17 mouse cellular contexts compared by ENCODE assay signal in the genomic region with DNA sequence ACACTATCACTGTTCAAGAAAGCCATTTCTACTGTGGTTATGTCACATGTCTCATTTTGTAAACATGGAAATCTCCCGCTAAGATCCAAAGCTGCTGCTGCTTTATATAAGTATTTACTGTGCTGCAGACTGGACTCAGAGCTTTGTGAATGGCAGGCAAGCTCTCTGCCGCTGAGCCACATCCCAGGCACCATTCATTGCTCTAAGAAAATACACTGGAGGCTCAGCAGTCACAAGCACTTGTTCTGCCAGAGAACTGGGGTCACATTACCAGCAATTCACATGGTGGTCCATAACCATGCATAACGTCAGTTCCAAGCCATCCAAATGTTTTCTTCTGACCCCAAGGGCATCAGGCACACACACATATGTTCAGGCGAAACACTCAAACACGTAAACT.
DNase-seq lines count a peak whose midpoint lies in the region; ATAC-seq and TF ChIP-seq lines count a peak whose summit lies in the region.
"Had no signal": no experiment of that assay in that cellular context is flagged by ENCODE, and none has a peak within 500 bp of the region (broad histone marks: within the 10 kb centered on the region; RNA-seq: fewer than 3 reads in every experiment).

No protein-coding gene starts in this region.

- no peaks in the 10 kb centered on the region for H3K36me3 ChIP-seq in heart, embryonic 10.5 days
- H3K36me3 ChIP-seq in heart, embryonic 11.5 days (ENCODE audit: control insufficient read depth, insufficient read depth, low read length), result no peaks in the 10 kb centered on the region
- no peaks in the 10 kb centered on the region for H3K36me3 ChIP-seq in lung, embryonic 14.5 days (ENCODE audit: insufficient read depth)
- no peaks in the 10 kb centered on the region for H3K36me3 ChIP-seq in midbrain, embryonic 14.5 days (ENCODE audit: control insufficient read depth, insufficient read depth, low read length)
- H3K36me3 ChIP-seq in midbrain, postnatal 0 days (ENCODE audit: insufficient read depth, low read length), result no peaks in the 10 kb centered on the region
- H3K36me3 ChIP-seq: embryonic facial prominence, embryonic 13.5 days; forebrain, embryonic 10.5 days; limb, embryonic 15.5 days; liver, embryonic 13.5 days; midbrain, embryonic 12.5 days had no signal

- no peaks in the 10 kb centered on the region for H3K9me3 ChIP-seq in heart, embryonic 10.5 days
- H3K9me3 ChIP-seq in heart, embryonic 11.5 days (replicated peaks; ENCODE audit: control insufficient read depth, low read length), result no peaks in the 10 kb centered on the region
- H3K9me3 ChIP-seq in lung, embryonic 14.5 days (ENCODE audit: low read depth, low read length), result no peaks in the 10 kb centered on the region
- H3K9me3 ChIP-seq in midbrain, embryonic 14.5 days (ENCODE audit: control insufficient read depth, low read length), result no peaks in the 10 kb centered on the region
- H3K9me3 ChIP-seq in midbrain, postnatal 0 days (ENCODE audit: low read length), result no peaks in the 10 kb centered on the region
- H3K9me3 ChIP-seq: embryonic facial prominence, embryonic 13.5 days; forebrain, embryonic 10.5 days; limb, embryonic 15.5 days; liver, embryonic 13.5 days; midbrain, embryonic 12.5 days had no signal

- no peak overlapping the region for H3K4me2 ChIP-seq in heart, embryonic 11.5 days
- H3K4me2 ChIP-seq in lung, embryonic 14.5 days, result no peak overlapping the region
- no peak overlapping the region for H3K4me2 ChIP-seq in midbrain, embryonic 14.5 days (ENCODE audit: low read length)
- no peak overlapping the region for H3K4me2 ChIP-seq in midbrain, postnatal 0 days (ENCODE audit: low read depth, low read length, poor library complexity, severe bottlenecking)

- no peak overlapping the region for H3K9ac ChIP-seq in heart, embryonic 11.5 days (ENCODE audit: low read depth, low read length)
- no peak overlapping the region for H3K9ac ChIP-seq in lung, embryonic 14.5 days
- H3K9ac ChIP-seq in midbrain, embryonic 14.5 days (replicated peaks; ENCODE audit: low read length), result no peak overlapping the region
- H3K9ac ChIP-seq in midbrain, postnatal 0 days (replicated peaks; ENCODE audit: low read length, poor library complexity, severe bottlenecking), result no peak overlapping the region
- H3K9ac ChIP-seq: embryonic facial prominence, embryonic 13.5 days; limb, embryonic 15.5 days; liver, embryonic 13.5 days had no signal

- H3K27ac ChIP-seq in heart, embryonic 10.5 days, result peak overlapping the region; percentile 73; the same call in 1 of the 2 replicates
- H3K27ac ChIP-seq in heart, embryonic 11.5 days (ENCODE audit: low read depth, low read length), result no peak overlapping the region
- no peak overlapping the region for H3K27ac ChIP-seq in lung, embryonic 14.5 days (ENCODE audit: low read depth)
- H3K27ac ChIP-seq in midbrain, embryonic 14.5 days (replicated peaks; ENCODE audit: low read depth, low read length), result no peak overlapping the region
- no peak overlapping the region for H3K27ac ChIP-seq in midbrain, postnatal 0 days (ENCODE audit: low read depth, low read length)
- H3K27ac ChIP-seq: embryonic facial prominence, embryonic 13.5 days; limb, embryonic 15.5 days; liver, embryonic 13.5 days; midbrain, embryonic 12.5 days had no signal

- peaks cover 26% of the 10 kb centered on the region for H3K4me1 ChIP-seq in heart, embryonic 10.5 days
- peaks cover 10% of the 10 kb centered on the region; the same call in 1 of the 2 replicates for H3K4me1 ChIP-seq in heart, embryonic 11.5 days (ENCODE audit: control insufficient read depth, insufficient read depth, low read length)
- H3K4me1 ChIP-seq in lung, embryonic 14.5 days (ENCODE audit: insufficient read depth), result 0 out of 2 replicates have a peak, but pooled peaks cover 4% of the 10 kb centered on the region
- H3K4me1 ChIP-seq in midbrain, embryonic 14.5 days (ENCODE audit: control insufficient read depth, insufficient read depth, low read length), result peaks cover 10% of the 10 kb centered on the region; the same call in 1 of the 2 replicates
- H3K4me1 ChIP-seq in midbrain, postnatal 0 days (ENCODE audit: insufficient read depth, low read length), result no peaks in the 10 kb centered on the region

- WGBS in heart, embryonic 10.5 days, result 65% methylated on average over 5 of the region's 5 CpGs
- 62% methylated on average over 5 of the region's 5 CpGs for WGBS in heart, embryonic 11.5 days (ENCODE audit: insufficient replicate concordance)
- 39% methylated on average over 5 of the region's 5 CpGs for WGBS in lung, embryonic 14.5 days
- WGBS in midbrain, embryonic 14.5 days, result 47% methylated on average over 5 of the region's 5 CpGs
- WGBS in midbrain, postnatal 0 days, result 50% methylated on average over 5 of the region's 5 CpGs

- peaks cover 9% of the 10 kb centered on the region; the same call in 1 of the 2 replicates for H3K27me3 ChIP-seq in heart, embryonic 10.5 days (ENCODE audit: insufficient read depth, poor library complexity, severe bottlenecking)
- H3K27me3 ChIP-seq in heart, embryonic 11.5 days (ENCODE audit: control insufficient read depth, insufficient read depth, low read length), result 0 out of 2 replicates have a peak, but pooled peaks cover 3% of the 10 kb centered on the region
- H3K27me3 ChIP-seq in lung, embryonic 14.5 days (ENCODE audit: insufficient read depth, low read length), result no peaks in the 10 kb centered on the region
- peaks cover 13% of the 10 kb centered on the region for H3K27me3 ChIP-seq in midbrain, embryonic 14.5 days (ENCODE audit: control insufficient read depth, insufficient read depth, low read length)
- H3K27me3 ChIP-seq in midbrain, postnatal 0 days (ENCODE audit: insufficient read depth, low read length), result peaks cover 10% of the 10 kb centered on the region; the same call in 1 of the 2 replicates

- H3K4me3 ChIP-seq in heart, embryonic 10.5 days, result no peak overlapping the region
- no peak overlapping the region for H3K4me3 ChIP-seq in heart, embryonic 11.5 days (ENCODE audit: low read depth, low read length)
- no peak overlapping the region for H3K4me3 ChIP-seq in lung, embryonic 14.5 days (ENCODE audit: low read depth, low read length)
- H3K4me3 ChIP-seq in midbrain, embryonic 14.5 days (replicated peaks; ENCODE audit: low read depth, low read length), result no peak overlapping the region
- no peak overlapping the region for H3K4me3 ChIP-seq in midbrain, postnatal 0 days (ENCODE audit: low read depth, low read length)

- ATAC-seq in heart, embryonic 11.5 days (replicated peaks; ENCODE audit: insufficient number of reproducible peaks, low FRiP score, low TSS enrichment), result no peak
- ATAC-seq in lung, embryonic 14.5 days (ENCODE audit: insufficient read depth), result peak; percentile 39; the same call in 1 of the 2 replicates
- ATAC-seq in midbrain, embryonic 14.5 days (ENCODE audit: low FRiP score, low TSS enrichment), result no peak
- ATAC-seq in midbrain, postnatal 0 days (ENCODE audit: low FRiP score), result no peak
- ATAC-seq: Patski had no signal

- no peak for TF ChIP-seq CTCF in lung, embryonic 14.5 days (IDR thresholded peaks at IDR 0.05; ENCODE audit: low read depth)
- no peak for TF ChIP-seq CTCF in midbrain, postnatal 0 days (IDR thresholded peaks at IDR 0.05)

- peak; percentile 57 for DNase-seq in heart, embryonic 10.5 days (ENCODE audit: low spot score)
- DNase-seq in lung, embryonic 14.5 days, result peak; percentile 18
- no peak for DNase-seq in lung, postnatal 25 days (ENCODE audit: low spot score)
- peak; percentile 41 for DNase-seq in midbrain, embryonic 14.5 days
- no peak for DNase-seq in midbrain, postnatal 0 days (ENCODE audit: low spot score)
- DNase-seq in embryo, embryonic 10 days (ENCODE audit: low spot score), result no peak
- DNase-seq: cerebellum, adult 11 months; cerebellum, adult 9-11 months; forebrain, postnatal 0 days; liver, embryonic 13.5 days; right cerebral cortex, postnatal 4 days had no signal

Comparison
In these comparisons a context has a peak if more than half of its experiments do, and no peak if none do; other contexts are left out.
1. DNase-seq: peak in heart, embryonic 10.5 days (single experiment), lung, embryonic 14.5 days (single experiment) and midbrain, embryonic 14.5 days (single experiment); none in lung, postnatal 25 days (single experiment), midbrain, postnatal 0 days (single experiment) and embryo, embryonic 10 days (single experiment).